8 mouse cellular contexts compared by ENCODE assay signal in the genomic region with DNA sequence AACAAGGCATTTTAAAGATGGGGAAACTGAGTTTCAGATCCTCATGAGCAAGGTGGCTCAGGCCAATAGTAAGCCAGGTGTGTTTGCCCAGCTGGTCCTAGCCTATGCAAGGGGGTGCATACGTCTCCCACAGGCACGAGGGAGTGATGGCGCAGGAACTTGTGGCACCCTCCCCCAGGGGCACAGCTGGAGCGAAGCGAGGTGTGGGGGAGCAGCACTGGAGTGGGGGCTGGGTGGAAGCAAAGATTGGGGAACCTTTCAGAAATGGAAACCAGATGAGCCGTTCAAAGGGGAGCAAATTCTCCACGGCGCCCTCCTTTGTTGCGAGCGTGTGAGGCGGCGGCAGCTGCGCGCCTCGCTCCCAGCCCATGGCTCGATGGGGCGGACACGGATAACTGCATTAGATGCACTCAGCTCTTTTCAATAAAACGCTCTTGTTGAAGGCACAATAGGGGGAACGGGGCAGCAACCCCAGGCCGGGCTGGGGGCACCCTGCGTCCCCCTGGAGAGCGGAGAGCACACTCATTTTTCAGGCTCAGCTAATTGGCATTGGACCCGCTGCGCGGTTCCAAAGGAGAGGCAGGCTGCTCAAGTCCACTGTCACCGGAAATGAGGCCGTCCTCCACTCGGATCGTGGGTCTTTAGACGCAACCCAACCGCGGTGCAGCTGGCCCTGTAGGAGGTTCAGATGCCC. TPM values are rescaled to one million over a fixed set of nuclear protein-coding genes. Genes with fewer than 3 reads are reported as not detected.
DNase-seq lines count a peak whose midpoint lies in the region; ATAC-seq lines count a peak whose summit lies in the region.
"Had no signal": no experiment of that assay in that cellular context is flagged by ENCODE, and none has a peak within 500 bp of the region (broad histone marks: within the 10 kb centered on the region; RNA-seq: fewer than 3 reads in every experiment).

No protein-coding gene starts in this region.

- H3K27me3 ChIP-seq in forebrain, embryonic 16.5 days (replicated peaks; ENCODE audit: control insufficient read depth, insufficient read depth, low read length) = peaks cover 14% of the 10 kb centered on the region

- H3K4me2 ChIP-seq in forebrain, embryonic 16.5 days (ENCODE audit: low read length) = peak overlapping the region; percentile 45

- peak; percentile 59 for ATAC-seq in forebrain, embryonic 16.5 days
- peak; percentile 25; the same call in 1 of the 2 replicates for ATAC-seq in megakaryocyte progenitor cell, adult 5-6 weeks (replicated peaks; ENCODE audit: poor library complexity)
- ATAC-seq in erythroblast, adult 5-6 weeks (replicated peaks; ENCODE audit: low FRiP score, poor library complexity, severe bottlenecking) = no peak

- peak overlapping the region; percentile 28 for H3K9ac ChIP-seq in forebrain, embryonic 16.5 days (replicated peaks; ENCODE audit: low read depth, low read length)

- peak; percentile 29 to 40 for DNase-seq in spleen, postnatal 36 days (ENCODE audit: low spot score in 2 of 2)
- DNase-seq in spleen, postnatal 4 days (ENCODE audit: low spot score in 2 of 2) = no peak
- peak; percentile 57 for DNase-seq in thymus, postnatal 14 days
- DNase-seq in left cerebral cortex, adult 8-10 months (ENCODE audit: low spot score in 2 of 2) = no peak

- peak overlapping the region; percentile 30 for H3K4me3 ChIP-seq in forebrain, embryonic 16.5 days (replicated peaks; ENCODE audit: low read length)

- peak overlapping the region; percentile 14; the same call in 1 of the 2 replicates for H3K27ac ChIP-seq in forebrain, embryonic 16.5 days (ENCODE audit: low read length)

- H3K36me3 ChIP-seq in forebrain, embryonic 16.5 days (ENCODE audit: control insufficient read depth, insufficient read depth) = no peaks in the 10 kb centered on the region

- H3K9me3 ChIP-seq in forebrain, embryonic 16.5 days (ENCODE audit: control insufficient read depth, low read length) = peaks cover 6% of the 10 kb centered on the region; the same call in 1 of the 2 replicates

- peaks cover 17% of the 10 kb centered on the region for H3K4me1 ChIP-seq in forebrain, embryonic 16.5 days (replicated peaks; ENCODE audit: control insufficient read depth, insufficient read depth, low read length)

- 1% methylated on average over 33 of the region's 33 CpGs for WGBS in forebrain, embryonic 16.5 days

RNA-seq across cellular contexts. Expression of a gene that starts 27.9 kb away (rescaled TPM):
- polyA plus RNA-seq in forebrain, embryonic 16.5 days (2015; fragmentation: Nextera tagmentation; extraction: Ambion mirVana) = 12.8 and 13.2 TPM in 2 replicates
- total RNA-seq in megakaryocyte progenitor cell, adult 5-6 weeks (2015) = 0.54 and 0.83 TPM in 2 replicates
- 1.6 and 1.7 TPM in 2 replicates for total RNA-seq in megakaryocyte progenitor cell, adult 5-6 weeks (2017)
- 10 to 100 TPM in 2 of 4 experiments, 1 to 10 TPM in 2; 7.4 to 12.4 (median 10.1) TPM for total RNA-seq in left cerebral cortex, adult 8-10 months (2022)
- 1.0 TPM in 1 of 2 replicates, not detected in the other for total RNA-seq in erythroblast, adult 5-6 weeks (2015; ENCODE audit: low replicate concordance)
- not detected in 2 replicates for total RNA-seq in erythroblast, adult 5-6 weeks (2017; ENCODE audit: low replicate concordance)

RNA-seq across cellular contexts. Expression of a gene that starts 30.2 kb away (rescaled TPM):
- 0.39 and 0.58 TPM in 2 replicates for polyA plus RNA-seq in forebrain, embryonic 16.5 days (2015; fragmentation: Nextera tagmentation; extraction: Ambion mirVana)
- not detected in 2 replicates for total RNA-seq in megakaryocyte progenitor cell, adult 5-6 weeks (2015)
- not detected in 2 replicates for total RNA-seq in megakaryocyte progenitor cell, adult 5-6 weeks (2017)
- total RNA-seq in left cerebral cortex, adult 8-10 months (2022) = not detected
- total RNA-seq in erythroblast, adult 5-6 weeks (2015; ENCODE audit: low replicate concordance) = not detected in 2 replicates
- not detected in 2 replicates for total RNA-seq in erythroblast, adult 5-6 weeks (2017; ENCODE audit: low replicate concordance)
- polyA plus RNA-seq: small intestine, adult 2 months had no signal

RNA-seq across cellular contexts. Expression of a gene that starts 53.4 kb away (rescaled TPM):
- 478 and 525 TPM in 2 replicates for polyA plus RNA-seq in forebrain, embryonic 16.5 days (2015; fragmentation: Nextera tagmentation; extraction: Ambion mirVana)
- total RNA-seq in megakaryocyte progenitor cell, adult 5-6 weeks (2015) = 254 and 283 TPM in 2 replicates
- total RNA-seq in megakaryocyte progenitor cell, adult 5-6 weeks (2017) = 684 and 913 TPM in 2 replicates
- total RNA-seq in left cerebral cortex, adult 8-10 months (2022) = 100 to 1,000 TPM; 286 to 385 (median 329) TPM
- 231 and 263 TPM in 2 replicates for total RNA-seq in erythroblast, adult 5-6 weeks (2015; ENCODE audit: low replicate concordance)
- 732 and 764 TPM in 2 replicates for total RNA-seq in erythroblast, adult 5-6 weeks (2017; ENCODE audit: low replicate concordance)

Comparison
In these comparisons a context has a peak if more than half of its experiments do, and no peak if none do; other contexts are left out.
1. DNase-seq: peak in spleen, postnatal 36 days (2 of 2) and thymus, postnatal 14 days (single experiment); none in spleen, postnatal 4 days (0 of 2) and left cerebral cortex, adult 8-10 months (0 of 2).